Mouse (Mus musculus): ENCODE measurements around the gene Itih5.
A peak's percentile ranks its signal among the peaks of the same experiment; 100 is the strongest.

Itih5 gene

DNA sequence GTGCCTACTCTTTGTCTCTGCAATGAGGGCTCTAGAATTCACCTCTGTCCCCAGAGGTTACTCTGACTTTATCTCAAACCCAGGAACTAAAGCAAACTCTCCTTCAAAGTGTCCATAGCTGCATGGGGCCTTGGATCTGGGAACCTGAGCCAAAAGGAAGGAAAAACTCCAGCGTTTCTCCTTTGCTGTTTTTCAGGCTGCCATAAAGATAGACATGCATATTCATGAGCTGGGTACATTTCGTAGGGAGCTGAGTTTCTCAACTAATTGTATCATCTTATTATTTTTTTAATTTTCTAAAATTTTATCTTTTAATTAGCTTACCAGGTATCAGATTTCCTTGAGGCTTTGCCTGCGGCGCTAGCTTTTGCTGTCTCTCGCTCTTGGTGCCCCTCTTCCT is 106.7 kb downstream of the Itih5 start:
- DNase-seq (ENCODE audit: low read depth, low spot score) = no peak

DNA sequence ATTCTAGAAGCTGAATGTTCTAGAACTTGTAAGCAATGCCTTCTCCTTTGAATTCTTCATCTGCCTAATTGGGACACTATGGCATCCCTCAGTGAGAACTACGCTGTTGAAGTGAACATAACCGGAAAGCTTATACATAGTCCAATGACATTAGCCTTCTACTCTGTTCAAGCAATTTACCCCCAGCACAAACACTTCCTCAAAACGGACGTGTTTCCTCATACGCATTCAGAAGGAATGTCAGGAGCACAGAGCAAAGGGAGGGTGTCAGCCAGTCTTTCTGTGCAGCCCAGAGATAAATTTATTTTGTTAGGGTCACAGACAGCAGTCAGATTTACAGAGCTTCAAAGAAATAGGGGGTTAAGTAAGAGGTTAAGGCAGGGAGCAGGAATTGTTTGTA is 108.0 kb downstream of the Itih5 start:
- DNase-seq (ENCODE audit: low read depth, low spot score) = no peak

DNA sequence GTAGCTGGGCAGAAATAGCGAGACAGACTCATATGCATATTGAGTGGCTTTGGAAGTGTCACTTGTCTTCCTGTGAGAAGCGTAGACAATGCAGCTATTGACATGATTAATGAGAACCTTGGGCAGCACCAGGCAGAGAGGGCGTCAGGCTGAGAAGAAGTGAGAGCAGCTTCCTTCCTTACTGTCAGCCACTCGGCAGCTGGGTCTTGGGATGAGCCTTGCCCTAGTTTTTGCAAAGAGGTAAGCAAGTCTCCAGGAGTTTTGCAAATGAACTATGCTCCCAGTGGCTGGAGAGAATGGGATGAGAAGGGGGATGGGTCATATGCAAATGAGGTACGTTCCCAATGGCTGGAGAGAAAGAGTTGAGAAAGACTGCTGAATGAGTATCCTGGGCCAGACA is 109.4 kb downstream of the Itih5 start:
- peak; percentile 3 for DNase-seq (ENCODE audit: low read depth, low spot score)

GRCm38 (mm10) chr2:10263909-10264489 is 110.6 kb downstream of the Itih5 start:
- no peak for DNase-seq (ENCODE audit: low read depth, low spot score)

DNA sequence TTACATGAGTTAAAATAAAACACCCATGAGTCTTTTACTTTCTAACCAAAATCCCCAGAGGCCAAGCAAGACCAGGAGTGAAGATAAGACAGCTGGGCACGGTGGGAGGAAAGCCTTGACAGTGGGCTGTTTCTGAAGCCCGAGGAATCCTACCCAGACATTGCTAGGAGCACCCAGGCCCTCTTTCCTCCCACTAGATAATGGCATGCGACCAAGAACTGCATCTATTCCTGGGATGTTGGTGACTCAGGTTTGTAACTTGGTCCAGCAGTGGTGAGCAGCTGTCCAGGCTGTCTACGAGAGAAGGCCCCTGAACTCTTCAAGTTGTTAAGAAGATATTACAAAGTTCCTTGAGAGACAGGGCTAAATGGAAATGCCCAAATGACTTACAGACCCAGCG is 112.5 kb downstream of the Itih5 start:
- no peak for DNase-seq (ENCODE audit: low read depth, low spot score)

GRCm38 (mm10) chr2:10272604-10273115 is 119.3 kb downstream of the Itih5 start:
- no peak for DNase-seq (ENCODE audit: low read depth, low spot score)

DNA sequence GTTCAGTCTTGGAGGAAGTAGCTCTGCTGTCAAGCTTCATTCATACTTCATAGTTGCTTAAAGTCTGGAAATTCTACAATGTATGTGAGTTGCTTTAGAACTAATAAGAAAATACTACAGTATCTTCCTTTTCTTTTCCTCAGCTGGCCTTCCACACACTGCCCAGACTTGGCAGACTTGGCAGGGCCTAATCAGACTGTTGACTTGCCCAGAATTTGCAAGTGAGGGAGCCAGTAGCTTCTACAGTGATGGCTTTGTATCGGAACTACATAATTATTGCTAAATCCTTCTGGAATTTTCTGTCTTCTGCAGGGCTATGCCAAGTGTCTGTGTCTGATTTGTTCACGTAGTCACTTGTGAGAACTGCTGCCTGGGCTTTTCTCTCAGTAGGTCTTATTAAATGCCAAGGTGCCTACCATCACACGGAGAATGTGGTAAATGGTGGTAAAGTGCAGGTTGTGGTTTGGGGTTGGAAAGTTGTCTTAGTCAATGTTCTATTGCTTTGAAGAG is 120.2 kb downstream of the Itih5 start:
- no peak for DNase-seq (ENCODE audit: low read depth, low spot score)

- DNase-seq (ENCODE audit: low read depth, low spot score) = no peak
These were observed 122.8 kb downstream of the Itih5 start for GRCm38 (mm10) chr2:10276194-10276593.

DNA sequence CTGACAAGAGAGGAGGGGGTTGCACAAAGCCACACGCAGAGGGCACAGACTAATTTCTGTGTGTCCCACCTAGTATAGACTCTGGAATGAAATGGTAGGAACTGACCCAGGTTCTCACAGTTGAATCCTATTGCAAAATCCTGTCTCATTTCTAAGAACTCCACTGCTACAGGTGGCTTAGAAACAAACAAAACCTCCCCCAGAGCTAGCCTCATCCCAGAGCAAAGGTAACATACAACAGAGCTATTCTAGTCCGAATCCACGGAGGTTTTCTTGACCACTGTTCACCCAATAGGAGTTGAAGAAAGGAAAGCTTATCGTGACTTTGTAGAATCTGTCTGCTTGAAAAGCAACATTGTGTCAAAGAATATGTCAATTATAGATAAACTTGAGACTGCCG is 130.3 kb downstream of the Itih5 start:
- DNase-seq (ENCODE audit: low read depth, low spot score) = no peak

- DNase-seq (ENCODE audit: low read depth, low spot score) = peak; percentile 7
These were observed 131.4 kb downstream of the Itih5 start for GRCm38 (mm10) chr2:10284636-10285270.

DNA sequence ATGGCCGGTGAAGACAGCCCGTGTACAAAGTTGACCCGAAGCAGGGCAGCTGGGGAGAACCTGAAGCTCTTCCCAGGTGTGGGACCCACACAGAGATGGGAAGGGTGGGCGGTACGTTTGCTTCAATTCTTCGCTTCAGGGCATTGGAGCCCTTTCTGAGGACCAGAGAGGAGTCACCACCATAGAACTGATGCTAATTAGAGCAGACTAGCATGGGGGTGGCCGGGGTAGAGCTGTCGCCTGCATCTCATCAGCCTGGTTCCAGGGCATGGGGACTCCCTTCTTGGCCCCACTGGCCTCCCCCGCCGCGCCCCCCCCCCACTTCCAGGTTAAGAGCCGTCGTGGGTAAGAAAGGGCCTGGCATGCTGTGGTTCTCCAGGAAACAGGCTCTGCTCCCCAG is 132.6 kb downstream of the Itih5 start:
- no peak for DNase-seq (ENCODE audit: low read depth, low spot score)

DNA sequence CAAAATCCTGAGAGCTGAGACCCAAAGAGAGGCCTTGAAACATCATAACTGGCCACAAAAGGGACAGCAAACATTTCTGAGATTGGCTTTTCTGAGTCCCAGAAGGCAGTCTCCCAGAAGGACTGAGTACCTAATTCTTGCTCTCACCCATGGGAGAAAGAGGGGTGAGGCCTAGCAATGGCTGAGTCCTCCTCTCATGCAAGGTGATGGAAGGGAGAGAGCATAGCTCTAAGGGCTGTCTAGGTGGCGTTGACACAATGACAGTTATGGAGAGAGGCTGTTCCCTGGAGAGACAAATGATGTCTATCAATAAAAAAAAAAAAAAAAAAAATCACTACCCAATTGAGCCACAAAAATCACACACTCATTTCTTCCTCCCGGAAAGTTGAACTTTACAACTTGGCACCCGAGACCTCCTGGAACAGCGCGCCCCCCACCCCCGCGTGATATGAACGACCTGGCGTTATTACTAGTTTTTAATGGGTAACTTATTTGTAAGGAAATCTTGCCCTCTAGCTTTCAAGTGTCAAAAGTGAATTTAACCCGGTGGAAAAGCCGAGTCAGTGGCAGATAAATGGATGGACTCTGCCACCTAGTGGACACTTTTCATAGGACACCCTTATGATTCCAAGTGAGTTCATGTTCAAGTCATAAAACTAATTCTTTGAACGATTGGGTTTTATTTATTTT is 134.9 kb downstream of the Itih5 start:
- peak; percentile 70 for DNase-seq (ENCODE audit: low read depth, low spot score)

- no peak for DNase-seq (ENCODE audit: low read depth, low spot score)
These were observed 135.5 kb downstream of the Itih5 start for GRCm38 (mm10) chr2:10288881-10289280.

DNA sequence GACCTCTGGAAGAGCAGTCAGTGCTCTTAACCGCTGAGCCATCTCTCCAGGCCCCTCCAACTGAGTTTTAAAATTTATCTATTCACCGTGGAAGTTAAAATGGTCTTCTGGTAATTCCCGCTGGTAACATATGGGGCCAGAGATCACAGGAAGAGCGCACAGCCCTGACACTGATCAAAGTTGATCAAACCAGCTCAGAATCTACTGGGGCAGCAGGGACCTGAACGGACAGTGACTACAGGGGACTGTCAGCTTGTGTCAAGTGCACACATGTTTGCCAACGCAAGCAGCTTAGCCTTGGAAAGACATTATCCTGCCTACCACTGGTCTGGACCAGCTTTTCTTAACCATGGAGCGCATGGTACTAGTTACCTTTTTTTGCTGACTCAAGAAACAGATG is 136.7 kb downstream of the Itih5 start:
- no peak for DNase-seq (ENCODE audit: low read depth, low spot score)

GRCm38 (mm10) chr2:10293556-10294206 is 140.3 kb downstream of the Itih5 start:
- DNase-seq (ENCODE audit: low read depth, low spot score) = no peak

DNA sequence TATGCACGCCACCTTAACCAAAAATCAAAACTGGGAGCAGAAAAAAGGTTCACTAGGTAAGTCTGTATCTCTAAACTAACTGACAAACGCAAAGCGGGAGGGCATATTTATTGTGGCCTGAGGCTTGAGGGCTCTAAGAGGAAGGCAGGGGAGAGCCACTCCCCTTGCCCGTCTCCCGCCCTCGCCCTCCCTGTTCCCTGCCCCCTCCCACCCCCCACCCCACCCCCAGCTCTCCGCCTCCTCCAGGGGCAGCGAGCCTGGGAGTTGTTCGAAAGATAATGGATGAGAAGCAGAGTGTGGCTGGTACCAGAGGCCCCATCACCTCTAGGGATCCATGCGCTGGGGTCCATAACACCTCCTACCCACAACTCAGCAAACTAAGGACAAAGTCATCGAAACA is 142.5 kb downstream of the Itih5 start:
- DNase-seq (ENCODE audit: low read depth, low spot score) = no peak

GRCm38 (mm10) chr2:10300244-10300643 is 146.9 kb downstream of the Itih5 start:
- no peak for DNase-seq (ENCODE audit: low read depth, low spot score)

DNA sequence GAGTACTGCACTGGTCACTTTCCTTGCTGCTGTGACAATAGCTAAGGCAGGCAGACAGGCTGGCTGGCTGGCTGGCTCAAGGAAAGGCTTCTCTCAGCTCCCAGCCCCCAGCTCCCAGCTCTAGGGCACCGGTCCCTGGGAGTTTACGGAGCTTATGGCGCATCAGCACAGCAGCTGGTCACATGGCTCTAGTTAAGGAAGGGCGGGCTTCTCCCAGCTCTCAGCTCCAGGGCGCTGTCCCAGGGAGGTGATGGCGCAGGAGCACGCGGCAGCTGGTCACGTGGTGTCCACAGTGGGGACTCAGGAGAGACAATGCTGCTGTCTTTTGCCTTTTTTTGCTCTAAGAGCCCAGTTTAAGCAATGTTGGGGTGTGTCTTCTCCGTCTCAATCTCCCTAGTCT is 147.4 kb downstream of the Itih5 start:
- DNase-seq (ENCODE audit: low read depth, low spot score) = no peak

DNA sequence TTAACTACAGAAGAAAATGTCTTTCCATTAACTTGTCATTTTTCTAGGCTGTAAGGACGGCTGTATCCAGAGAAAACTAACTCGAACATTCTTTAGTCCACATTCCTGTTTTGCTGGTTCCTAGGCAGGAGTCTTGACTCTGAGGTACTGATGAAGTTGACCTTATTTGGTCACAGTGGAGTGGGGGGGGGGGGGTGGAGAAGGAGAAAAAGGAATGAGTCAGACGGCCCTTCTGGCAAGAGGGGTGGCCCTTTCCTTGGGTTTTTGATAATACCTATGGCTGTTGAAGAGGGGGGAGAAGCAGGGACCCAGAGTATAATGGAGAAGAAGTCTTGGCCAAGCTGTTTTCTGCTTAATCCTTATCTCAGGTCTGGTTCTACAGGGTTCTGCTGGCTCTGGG is 148.0 kb downstream of the Itih5 start:
- DNase-seq (ENCODE audit: low read depth, low spot score) = no peak

DNA sequence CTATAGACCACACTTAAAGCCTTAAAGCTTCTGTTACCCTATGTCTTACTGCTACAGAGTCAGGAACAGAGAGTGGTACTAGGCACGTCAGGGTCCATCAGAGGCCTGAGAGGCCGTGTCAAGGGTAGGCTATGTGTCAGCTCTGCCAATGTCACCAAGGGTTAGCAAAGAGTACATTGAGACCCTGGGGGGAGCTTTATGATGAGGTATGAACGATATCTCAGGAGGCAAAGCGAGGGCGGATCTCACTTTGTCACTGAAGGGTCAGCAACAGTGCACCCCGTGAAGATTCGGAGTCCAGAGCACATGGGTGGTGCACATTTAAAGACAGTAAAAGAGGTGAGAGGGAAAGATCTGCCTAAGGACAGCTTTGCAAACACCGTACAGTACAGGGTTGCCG is 148.6 kb downstream of the Itih5 start:
- DNase-seq (ENCODE audit: low read depth, low spot score) = no peak

GRCm38 (mm10) chr2:10304911-10305310 is 151.5 kb downstream of the Itih5 start:
- no peak for DNase-seq (ENCODE audit: low read depth, low spot score)

All from A20 (cell line).